In genomic region chr19:5620007-5620406, GRCm38 (mm10) we compare ENCODE assay signal across 17 mouse cellular contexts.
"Had no signal": no experiment of that assay in that cellular context is flagged by ENCODE, and none has a peak within 500 bp of the region (broad histone marks: within the 10 kb centered on the region; RNA-seq: fewer than 3 reads in every experiment).

No protein-coding gene starts in this region.

- H3K4me1 ChIP-seq: neural tube, embryonic 12.5 days; neural tube, embryonic 13.5 days; neural tube, embryonic 15.5 days; stomach, embryonic 15.5 days had no signal

- H3K27me3 ChIP-seq: stomach, embryonic 15.5 days had no signal

- H3K4me3 ChIP-seq: neural tube, embryonic 12.5 days; neural tube, embryonic 13.5 days; neural tube, embryonic 15.5 days; stomach, embryonic 15.5 days had no signal

- H3K27ac ChIP-seq: neural tube, embryonic 12.5 days; neural tube, embryonic 13.5 days; neural tube, embryonic 15.5 days; stomach, embryonic 15.5 days; stomach, postnatal 0 days had no signal

- H3K9ac ChIP-seq: neural tube, embryonic 12.5 days; neural tube, embryonic 13.5 days; neural tube, embryonic 15.5 days; stomach, embryonic 15.5 days had no signal

- H3K36me3 ChIP-seq: neural tube, embryonic 12.5 days; neural tube, embryonic 13.5 days; neural tube, embryonic 15.5 days; stomach, embryonic 15.5 days had no signal

- H3K9me3 ChIP-seq: neural tube, embryonic 12.5 days; neural tube, embryonic 13.5 days; neural tube, embryonic 15.5 days; stomach, embryonic 15.5 days had no signal

- H3K4me2 ChIP-seq: neural tube, embryonic 12.5 days; neural tube, embryonic 13.5 days; neural tube, embryonic 15.5 days; stomach, embryonic 15.5 days had no signal

- DNase-seq: retina, postnatal 1 day; right cerebral cortex, adult 18-20 months; right cerebral cortex, postnatal 14 days; right cerebral cortex, postnatal 25 days; right cerebral cortex, postnatal 4 days; spleen, adult 18-20 months; thymus, adult 18-20 months; thymus, adult 2 months; thymus, postnatal 14 days; thymus, postnatal 25 days; thymus, postnatal 36 days; thymus, postnatal 4 days had no signal
